Mouse (Mus musculus) megakaryocyte, embryonic 14.5 days (primary cell): Measurements from ENCODE around the gene Ubxn1.

Experiments used
- FLI1 ChIP-seq: IDR thresholded peaks from 2 replicates; pipeline ENCODE4 v1.6.1; 2012; ENCODE audit warnings: low read length, inconsistent platforms, mixed read lengths
- GATA1 ChIP-seq: IDR thresholded peaks from 3 replicates; pipeline ENCODE4 v1.6.1; 2012; ENCODE audit warnings: mixed read lengths, low read length, inconsistent platforms, borderline replicate concordance

GRCm38 (mm10) chr19:8883616-8884015 is 12.3 kb downstream of the Ubxn1 start, which contains the start of the genes Lbhd1 and Gm49403:
- no peak for TF ChIP-seq GATA1
- no peak for TF ChIP-seq FLI1
